Mouse (Mus musculus) ES-Bruce4 (cell line): ENCODE measurements around the gene Gm26602.

ENCODE experiments used
- CTCF ChIP-seq: IDR thresholded peaks from one replicate; pipeline ENCODE4 v1.8.1; 2011; ENCODE audit warnings: low read depth, low read length
- POLR2A ChIP-seq: IDR thresholded peaks from one replicate; pipeline ENCODE4 v1.8.1; 2011; ENCODE audit warnings: low read length; ENCODE audit not compliant: insufficient read depth

DNA sequence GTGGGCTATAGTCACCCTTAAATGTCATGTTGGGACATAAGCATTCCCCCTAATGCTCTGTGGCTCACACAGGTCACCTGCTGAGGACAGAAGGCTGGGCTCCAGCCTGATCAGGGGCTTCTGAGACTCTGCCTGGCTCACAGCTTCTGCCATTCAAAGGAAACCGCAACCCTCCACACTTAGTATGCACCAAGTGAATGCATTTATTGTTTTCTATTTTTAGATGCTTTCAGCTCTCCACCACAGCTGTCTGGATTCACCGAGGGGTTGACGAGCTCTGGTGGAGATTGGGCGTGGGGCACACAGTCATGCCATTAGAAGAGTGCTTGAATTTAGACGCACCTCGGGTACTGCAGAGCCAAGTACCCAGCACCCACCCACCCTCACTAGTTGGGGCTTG is 37.3 kb upstream of the Gm26602 start:
- TF ChIP-seq POLR2A (no peak), CTCF (no peak)
